Mouse (Mus musculus) adrenal gland, postnatal 25 days (tissue): ENCODE measurements around the gene Ifna14. TPM values are rescaled to one million over a fixed set of nuclear protein-coding genes. Genes with fewer than 3 reads are reported as not detected.

Source experiments
- total RNA-seq: library from RNA; stranded (reverse); gene quantifications from 2 replicates; pipeline ENCODE4 v1.2.3, GENCODE M21; 2021

Gene Ifna14
- total RNA-seq, 1 experiment from 2014 or later, result not detected

Other genes with a start within 250 kb of the Ifna14 start
- 3.9 and 4.9 TPM in 2 replicates for gene Hacd4, start 132.9 kb downstream of the Ifna14 start, total RNA-seq
- not detected in 2 replicates for gene Ifnb1, start 49.0 kb downstream of the Ifna14 start, total RNA-seq
- not detected in 2 replicates for gene Ifna15, start 13.6 kb downstream of the Ifna14 start, total RNA-seq
- not detected in 2 replicates for gene Ifna9, start 20.6 kb upstream of the Ifna14 start, total RNA-seq
- not detected in 2 replicates for gene Ifna12, start 31.6 kb upstream of the Ifna14 start, total RNA-seq
- not detected in 2 replicates for gene C87499, start 62.6 kb upstream of the Ifna14 start, total RNA-seq
- gene Ifna13, start 72.7 kb upstream of the Ifna14 start, total RNA-seq, result not detected in 2 replicates
- not detected in 2 replicates for gene Ifna16, start 105.1 kb upstream of the Ifna14 start, total RNA-seq
- gene Ifna2, start 112.1 kb upstream of the Ifna14 start, total RNA-seq, result not detected in 2 replicates
- gene Ifnab, start 119.6 kb upstream of the Ifna14 start, total RNA-seq, result not detected in 2 replicates
- 0.73 and 0.95 TPM in 2 replicates for gene Gm26566, start 150.0 kb upstream of the Ifna14 start, total RNA-seq
- gene Klhl9, start 150.7 kb upstream of the Ifna14 start, total RNA-seq, result 83.9 and 94.1 TPM in 2 replicates
- gene Gm13271, start 183.1 kb upstream of the Ifna14 start, total RNA-seq, result not detected in 2 replicates
- not detected in 2 replicates for gene Gm13283, start 188.3 kb upstream of the Ifna14 start, total RNA-seq
- not detected in 2 replicates for gene Gm13290, start 202.0 kb upstream of the Ifna14 start, total RNA-seq
- gene Gm13289, start 205.1 kb upstream of the Ifna14 start, total RNA-seq, result not detected in 2 replicates
- not detected in 2 replicates for gene Gm13272, start 208.1 kb upstream of the Ifna14 start, total RNA-seq
- not detected in 2 replicates for gene Ifnz, start 210.3 kb upstream of the Ifna14 start, total RNA-seq
- not detected in 2 replicates for gene Gm13276, start 213.9 kb upstream of the Ifna14 start, total RNA-seq
- not detected in 2 replicates for gene Gm13277, start 216.8 kb upstream of the Ifna14 start, total RNA-seq
- not detected in 2 replicates for gene Gm13278, start 219.8 kb upstream of the Ifna14 start, total RNA-seq
- not detected in 2 replicates for gene Gm13275, start 222.7 kb upstream of the Ifna14 start, total RNA-seq
- not detected in 2 replicates for gene Gm13279, start 225.6 kb upstream of the Ifna14 start, total RNA-seq
- gene Gm13285, start 227.9 kb upstream of the Ifna14 start, total RNA-seq, result 0.36 TPM in 1 of 2 replicates, not detected in the other
- gene Gm13287, start 231.5 kb upstream of the Ifna14 start, total RNA-seq, result not detected in 2 replicates
- gene Gm13288, start 233.7 kb upstream of the Ifna14 start, total RNA-seq, result not detected in 2 replicates
- gene Ifna7, start 244.4 kb upstream of the Ifna14 start, total RNA-seq, result not detected in 2 replicates
- not detected in 2 replicates for gene Ifna11, start 248.2 kb upstream of the Ifna14 start, total RNA-seq